Mouse (Mus musculus): ENCODE results near the gene Zfp664.
A peak's percentile ranks its signal among the peaks of the same experiment; 100 is the strongest.

Gene Zfp664

DNA sequence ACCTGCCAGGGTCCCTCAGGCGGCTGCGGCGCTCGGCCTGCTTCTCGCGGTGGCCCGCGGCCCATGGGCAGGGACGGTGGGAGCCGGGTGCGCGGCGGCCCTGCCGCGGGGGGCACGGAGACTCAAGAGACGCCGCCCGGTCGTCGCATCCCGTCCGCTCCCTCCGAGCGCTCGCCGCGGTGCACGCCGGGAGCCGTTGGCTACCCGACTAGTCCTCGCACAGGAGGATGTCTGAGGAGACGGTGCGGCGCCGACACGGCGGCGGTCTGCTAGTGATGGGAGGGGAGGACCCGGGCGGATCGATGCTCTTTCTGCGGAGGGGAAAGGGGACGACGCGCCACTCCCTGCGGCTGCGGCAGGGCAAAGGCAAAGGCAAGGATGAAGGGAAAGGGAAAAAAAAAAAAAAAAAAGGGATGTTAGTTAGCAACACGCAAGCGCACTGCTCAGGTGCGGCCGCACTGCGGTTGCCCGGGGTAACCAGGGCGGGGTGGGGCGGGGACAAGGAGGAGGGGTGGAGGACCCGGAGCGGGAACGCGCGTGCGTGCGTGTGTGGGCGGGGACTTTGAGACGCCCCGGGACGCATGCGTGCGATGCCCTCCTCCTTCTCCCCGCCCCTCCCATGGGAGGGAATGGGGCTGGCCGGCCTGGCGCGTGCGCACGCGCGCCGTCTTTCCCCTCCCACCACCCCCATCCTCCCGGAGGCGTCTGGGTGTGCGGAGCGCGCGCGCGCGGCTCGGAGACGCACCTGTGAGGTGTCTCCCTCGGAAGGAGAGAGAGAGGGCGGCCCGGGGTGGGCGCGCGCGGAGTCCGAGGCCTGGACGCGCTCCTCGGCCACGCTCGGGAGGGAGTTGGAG is at the start of gene Zfp664, which contains the start of gene Ccdc92:
TSS of gene Zfp664 (plus strand) at position 679 of the 854 bp plus-strand sequence.
TSS of gene Ccdc92 (minus strand) at position 412 of the 854 bp plus-strand sequence.
- peak; percentile 95 for DNase-seq

DNA sequence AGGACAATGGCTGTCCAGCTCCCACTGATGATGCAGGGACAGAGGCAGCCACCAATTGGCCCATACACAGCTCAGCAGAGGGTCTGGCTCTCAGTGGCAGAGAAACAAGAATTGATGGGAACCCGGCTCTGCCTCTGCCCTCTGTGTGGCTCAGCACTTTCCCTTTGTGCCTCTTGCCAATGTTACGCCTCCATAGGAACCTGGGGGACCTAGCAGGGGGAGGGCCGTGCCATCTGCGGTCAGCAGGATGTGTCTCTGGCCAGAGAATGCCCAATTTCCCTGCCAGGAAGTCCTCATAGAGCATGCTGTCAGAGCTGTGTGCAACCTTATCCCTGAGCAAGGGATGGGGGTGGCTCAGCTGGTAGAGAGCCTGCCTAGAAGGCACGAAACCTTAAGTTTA is 47.7 kb upstream of the Zfp664 start:
- DNase-seq: no peak

DNA sequence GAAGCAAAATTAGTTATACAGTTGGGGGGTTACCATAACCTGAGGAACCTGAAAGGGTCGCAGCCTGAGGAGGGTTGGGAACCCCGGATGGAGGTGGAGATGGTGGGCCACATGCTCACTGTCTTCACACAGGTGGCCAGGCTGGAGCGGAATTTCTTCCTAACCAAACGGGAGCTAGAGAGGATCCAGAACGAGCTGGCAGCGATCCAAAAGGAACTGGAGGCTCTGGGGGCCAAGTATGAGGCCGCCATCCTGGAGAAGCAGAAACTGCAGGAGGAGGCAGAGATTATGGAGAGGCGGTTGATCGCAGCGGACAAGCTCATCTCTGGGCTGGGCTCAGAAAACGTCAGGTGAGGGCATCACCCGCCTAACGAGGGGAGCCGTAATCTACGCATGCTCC is 45.4 kb upstream of the Zfp664 start:
- no peak for DNase-seq

DNA sequence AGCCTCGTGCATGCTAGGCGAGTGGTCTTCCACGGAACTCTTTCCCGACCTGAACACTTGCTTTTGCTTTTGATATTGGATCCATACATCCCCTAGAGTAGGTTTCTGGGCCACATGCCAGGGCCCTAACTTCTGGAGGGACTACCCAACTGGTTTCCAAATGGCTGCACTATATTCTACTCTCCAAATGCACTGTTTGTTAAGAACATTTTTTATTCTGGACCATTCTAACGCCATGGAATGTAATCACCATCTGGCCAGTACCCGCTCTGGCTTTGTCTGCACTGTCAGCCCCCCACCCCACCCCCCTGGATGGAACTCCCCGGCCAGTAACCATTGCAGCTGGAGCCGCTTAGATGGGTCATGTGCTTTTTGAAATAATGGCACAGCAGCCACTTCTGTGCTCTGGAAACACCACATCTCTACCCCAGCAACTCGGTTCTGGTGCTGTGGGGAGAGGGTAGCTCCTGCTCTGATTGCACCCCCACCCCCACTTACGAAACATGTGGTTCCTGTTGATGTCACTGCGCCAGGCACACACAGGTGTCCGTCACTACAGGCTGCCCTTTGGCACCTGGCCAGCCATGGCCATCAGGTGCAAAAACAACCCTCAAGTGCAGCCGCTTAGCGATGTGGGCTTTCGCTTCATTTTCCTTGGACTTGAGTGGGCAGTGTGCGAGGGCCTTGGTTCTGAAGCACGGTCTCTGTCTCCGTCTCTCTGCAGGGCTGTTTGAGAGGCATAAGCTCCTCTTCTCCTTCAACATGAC is 40.2 kb upstream of the Zfp664 start:
- no peak for DNase-seq

DNA sequence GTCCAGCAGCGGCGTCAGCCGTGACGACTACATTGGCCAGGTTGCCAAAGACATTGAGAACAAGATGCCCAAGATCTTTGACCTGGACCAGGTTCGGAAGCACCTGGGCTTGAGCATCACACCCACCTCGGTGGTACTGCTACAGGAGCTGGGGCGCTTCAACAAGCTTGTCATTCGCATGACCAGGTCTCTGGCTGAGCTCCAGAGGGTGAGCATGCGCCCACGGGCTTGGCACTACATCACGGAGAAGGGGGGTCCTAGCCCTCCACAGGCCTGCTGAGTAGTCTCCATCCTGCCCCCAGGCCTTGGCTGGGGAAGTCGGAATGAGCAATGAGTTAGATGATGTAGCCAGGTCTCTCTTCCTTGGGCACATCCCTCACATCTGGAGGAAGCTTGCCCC is 32.2 kb upstream of the Zfp664 start:
- DNase-seq: no peak

DNA sequence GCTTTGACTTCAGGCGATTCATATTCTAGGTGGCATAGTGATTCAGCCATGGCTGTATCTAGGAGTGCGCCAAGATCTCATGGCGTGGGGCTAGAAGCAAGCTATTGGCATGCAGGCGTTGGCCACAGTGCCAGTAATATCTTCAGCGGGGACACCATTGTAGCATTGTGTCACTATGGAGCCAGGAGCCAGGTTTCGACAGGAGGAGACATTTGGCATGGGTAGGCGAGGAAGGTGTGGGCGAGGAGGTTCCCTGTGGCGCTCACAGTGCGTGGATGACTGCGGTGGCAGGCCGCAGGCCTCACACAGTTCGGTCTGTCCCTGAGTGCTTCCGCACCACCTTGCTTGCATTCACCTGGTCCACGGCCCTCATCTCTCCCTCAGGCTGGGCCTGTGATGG is 27.3 kb upstream of the Zfp664 start:
- DNase-seq: no peak

DNA sequence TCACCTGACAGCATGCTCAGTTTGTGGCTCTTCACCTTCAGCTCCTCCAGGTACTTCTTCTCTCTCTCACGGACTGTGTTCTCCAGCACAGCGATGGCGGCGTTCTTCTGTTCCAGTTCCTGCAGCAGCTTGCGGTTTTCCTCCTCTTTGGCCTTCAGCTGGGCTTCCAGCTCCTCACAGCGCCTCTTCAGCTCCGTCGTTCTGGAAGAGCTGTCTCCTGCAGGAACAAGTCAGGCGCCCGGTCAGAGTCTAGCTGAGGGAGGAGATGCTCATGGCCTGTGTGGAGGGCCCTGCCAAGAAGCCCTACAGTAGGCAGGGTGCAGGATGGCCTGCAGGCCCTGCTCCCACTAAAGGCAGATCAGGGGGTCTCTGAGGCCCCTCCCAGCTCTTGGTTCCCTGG is 26.4 kb upstream of the Zfp664 start:
- DNase-seq: no peak

DNA sequence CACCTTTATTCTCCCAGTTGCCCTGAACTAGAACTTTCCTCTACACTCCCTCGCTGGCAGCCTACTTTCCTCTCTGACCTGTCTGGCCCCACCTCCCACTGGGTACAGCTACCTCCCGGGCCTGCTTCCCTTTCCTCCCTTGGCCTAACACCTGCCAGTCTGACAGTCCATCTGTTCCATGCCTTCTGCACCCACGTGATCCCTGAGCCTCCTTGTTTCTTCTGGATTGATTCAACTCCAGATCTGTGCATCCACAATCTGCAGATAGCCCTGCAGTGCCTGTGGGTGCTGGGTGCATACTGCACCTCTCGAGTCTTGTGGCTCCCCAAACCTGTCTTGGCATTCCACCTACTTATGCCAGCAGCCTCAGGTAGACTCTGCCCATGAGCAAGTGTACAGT is 25.9 kb upstream of the Zfp664 start:
- peak; percentile 45 for DNase-seq

DNA sequence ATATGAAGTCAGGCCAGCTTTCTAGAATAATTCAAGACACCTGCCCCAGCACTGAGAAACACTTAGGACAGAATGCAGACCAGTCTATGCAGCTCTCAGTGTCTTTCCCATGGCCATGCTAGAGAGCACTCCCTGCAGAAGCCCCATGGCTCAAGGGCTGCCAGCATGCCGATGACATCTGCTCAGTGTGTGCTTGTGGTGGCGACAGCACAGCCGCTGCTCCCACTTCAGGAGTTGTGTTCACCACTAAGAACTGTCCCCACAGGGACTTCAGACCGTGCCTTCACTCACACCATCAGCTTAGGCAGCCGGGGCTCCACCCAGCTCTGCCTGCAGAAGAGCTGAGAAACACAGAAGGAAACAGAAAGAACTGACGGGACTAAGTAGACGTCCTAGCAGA is 22.3 kb upstream of the Zfp664 start:
- DNase-seq: no peak

DNA sequence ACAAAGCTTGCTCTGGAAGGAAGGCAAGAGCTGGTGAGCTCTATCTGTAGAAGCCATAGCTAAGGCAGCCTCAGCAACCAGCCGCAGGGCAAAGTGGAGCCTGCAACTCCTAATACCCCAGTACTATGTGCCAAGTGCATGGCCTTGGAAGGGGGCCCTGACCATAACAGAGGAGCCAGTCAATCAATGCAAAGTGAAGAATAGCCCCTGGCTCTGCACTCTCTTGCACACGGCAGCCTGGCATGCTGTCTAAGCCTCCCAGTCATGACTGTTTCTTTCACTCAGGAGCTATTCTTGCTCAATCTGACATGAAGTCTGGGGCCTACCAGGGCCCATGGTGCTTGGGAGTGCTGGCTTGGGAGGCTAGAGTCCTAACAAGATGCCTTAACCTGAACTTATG is 21.8 kb upstream of the Zfp664 start:
- no peak for DNase-seq

DNA sequence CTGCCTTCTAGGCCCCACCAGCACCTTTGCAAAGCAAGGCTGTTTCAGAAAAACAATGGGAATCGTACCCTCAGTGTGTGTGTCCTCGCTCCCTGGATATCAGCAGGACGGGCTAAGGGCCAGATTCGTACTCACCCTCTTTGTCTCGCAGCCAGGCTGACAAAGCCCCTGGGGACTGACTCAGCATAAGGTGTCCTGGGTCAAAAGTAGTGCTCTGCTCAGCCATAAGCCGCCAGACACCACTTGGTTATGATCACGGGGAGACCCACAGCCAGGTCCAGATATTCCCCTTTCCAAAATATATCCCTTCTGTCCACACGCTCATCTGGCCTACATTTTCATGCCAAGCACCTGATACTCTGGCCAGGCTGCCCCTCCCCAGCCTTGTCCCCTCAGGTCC is 19.1 kb upstream of the Zfp664 start:
- no peak for DNase-seq

DNA sequence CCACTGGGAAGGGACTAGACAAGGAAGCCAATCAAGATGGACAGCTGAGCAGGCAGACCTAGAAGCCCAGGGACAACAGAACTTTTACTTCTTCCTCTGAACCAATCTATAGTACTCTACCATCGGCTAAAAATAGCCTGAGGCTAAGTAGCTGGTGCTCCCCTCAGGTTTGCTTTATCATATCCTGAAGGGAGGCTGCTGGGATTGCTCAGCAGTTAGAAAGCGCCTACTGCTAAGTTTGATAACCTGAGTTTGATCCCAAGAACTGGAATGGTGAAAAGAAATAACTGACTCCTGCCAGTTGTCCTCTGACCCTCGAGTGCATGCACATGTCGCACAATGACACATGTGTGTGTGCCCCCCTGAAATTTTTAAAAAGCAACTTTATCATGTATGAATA is 17.6 kb upstream of the Zfp664 start:
- DNase-seq: no peak

DNA sequence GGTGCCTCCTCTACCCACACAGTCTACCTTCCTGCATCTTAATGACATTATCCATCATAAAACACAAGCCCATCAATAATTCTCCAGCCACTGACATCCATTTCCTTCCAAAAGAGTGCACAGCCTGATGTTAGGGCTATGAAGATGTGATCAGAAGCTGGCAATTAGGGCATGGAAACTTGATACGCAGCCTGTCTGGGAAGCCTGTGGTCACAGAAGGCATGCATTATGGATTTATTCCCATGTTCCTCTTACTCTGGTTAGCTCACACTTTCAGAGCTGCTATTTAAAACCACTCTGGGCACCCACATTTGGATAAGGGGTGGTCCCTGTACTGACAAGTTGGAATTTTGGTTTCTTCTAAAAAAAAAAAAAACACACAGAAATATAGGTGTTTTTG is 15.5 kb upstream of the Zfp664 start:
- DNase-seq: no peak

DNA sequence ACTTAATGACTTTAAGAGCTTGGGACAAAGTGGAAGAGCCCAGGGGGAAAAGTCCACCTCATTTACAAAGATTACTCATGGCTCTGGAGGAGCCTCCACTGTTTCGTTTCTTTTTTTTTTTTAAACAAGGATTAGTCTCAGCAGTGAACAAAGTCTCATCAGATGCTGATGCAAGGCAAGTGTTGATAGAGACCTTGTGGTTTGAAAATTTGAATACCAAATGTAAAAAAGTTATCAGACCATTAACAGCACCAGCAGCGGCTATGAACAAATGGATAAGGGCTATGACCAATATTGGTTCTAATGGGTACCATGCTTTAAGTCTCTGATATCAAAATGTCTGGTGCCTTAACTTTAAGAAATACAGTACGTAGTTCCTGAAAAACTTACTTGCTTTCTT is 13.5 kb upstream of the Zfp664 start:
- no peak for DNase-seq

DNA sequence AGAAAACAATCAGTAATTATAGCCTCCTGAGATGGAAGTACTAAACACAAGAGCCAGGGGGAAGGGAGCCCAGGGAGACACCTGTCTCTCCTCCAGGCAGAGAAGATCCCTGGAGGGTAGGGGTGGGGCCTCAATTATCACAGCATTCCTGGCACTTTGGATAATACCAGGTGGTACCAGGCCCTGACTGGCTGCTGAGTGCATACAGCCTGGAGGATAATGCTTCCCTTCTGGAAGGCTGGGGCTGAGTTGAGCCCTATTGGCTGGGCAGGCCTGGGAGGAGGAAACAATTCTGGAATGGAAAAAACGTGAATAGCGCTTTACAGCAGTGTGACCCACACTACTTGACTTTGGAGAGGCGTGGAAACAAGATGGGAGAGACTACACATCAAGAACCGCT is 10.9 kb upstream of the Zfp664 start:
- DNase-seq: no peak

DNA sequence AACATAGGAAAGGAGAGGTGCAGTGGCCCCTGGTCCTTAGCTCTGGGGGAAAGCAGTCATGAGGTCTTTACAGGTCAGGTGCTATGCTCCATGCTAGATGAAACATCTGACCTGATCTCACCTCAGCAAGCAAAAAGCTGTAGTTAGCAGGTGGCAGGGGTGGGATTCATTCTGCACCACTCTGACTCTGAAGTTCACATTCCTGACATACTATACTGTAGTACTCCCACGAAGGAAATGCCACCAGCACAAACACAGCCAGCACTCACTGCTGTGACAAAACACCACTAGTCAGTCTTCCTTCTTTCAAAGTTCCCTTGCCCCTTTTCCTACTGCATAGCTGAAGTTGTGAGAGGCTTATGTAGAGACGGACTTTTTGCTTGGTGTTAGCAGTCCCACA is 10.2 kb upstream of the Zfp664 start:
- DNase-seq: no peak

DNA sequence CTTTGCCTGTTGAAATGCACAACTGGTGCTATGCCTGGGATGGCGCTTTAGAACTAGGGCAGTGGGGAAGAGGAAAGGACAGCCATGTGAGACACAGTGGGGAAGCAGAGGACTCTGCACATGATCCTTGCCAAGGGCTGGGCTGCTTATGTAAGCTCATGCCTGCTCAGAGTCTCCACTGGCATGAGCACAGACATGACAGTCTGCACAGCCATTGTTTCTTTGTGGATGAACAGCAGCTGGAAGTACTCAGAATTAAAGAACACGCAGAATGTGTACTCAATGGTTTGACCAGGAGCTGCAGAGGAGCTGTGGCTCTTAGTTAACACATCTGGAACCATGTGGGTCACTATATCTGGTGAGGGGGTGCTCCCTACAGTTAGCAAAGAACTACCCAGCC is 9.4 kb upstream of the Zfp664 start:
- no peak for DNase-seq

DNA sequence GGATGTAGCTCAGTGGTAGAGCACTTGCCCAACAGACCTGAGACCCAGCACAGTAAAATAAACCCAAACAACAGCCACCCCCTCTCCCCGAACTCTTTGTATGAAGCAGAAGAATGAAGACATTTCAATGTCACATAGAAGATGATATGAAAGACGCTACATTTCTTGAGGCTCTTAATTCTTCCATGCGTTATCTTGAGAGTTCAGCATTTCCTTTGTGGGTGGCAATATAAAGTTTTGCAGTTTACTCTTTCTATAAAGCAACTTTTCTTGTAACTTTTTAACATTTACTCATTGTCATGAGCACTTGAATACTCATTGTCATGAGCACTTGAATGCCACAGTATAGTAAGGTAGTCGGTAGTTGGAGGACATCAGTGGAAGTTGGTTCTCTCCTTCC is 8.3 kb upstream of the Zfp664 start:
- DNase-seq: no peak

DNA sequence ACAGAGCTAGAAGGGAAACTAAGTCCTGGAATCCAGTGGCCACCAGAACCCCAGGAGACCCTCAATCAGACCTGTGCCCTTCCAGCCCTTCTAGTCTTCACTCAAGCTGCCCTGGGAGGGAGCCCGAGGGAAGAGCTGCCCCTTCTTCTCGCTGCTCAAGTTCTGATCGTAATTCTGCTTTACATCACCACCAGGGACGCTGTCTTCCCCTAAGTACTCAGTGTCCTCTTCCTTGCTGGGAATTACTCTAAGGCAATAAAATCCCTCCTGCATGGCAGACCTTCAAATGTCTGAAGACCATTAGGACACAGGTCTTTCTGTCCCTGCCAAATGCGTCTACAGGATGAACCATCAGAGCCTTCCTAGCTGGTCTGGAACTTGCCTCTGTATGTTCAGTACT is 2.5 kb upstream of the Zfp664 start:
- no peak for DNase-seq

DNA sequence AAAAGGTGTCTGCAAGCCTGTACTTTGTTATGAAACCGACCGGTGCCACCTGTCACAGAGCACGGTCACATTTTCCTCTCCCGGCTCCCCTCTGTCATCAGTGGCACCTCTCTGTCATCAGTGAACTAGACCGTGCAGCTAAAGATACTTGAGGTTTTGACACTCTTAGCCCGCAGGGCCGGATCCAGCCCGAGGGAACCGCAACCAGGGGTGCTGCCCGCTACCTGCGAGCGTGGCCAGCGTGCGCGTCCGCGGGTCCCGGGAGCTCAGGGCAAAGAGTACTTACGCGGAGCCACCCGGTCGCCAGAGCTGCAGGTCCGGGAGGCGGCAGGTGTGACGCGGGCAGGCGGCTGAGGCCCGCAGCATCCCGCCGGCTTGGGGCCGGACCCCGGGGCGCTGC is 1.0 kb upstream of the Zfp664 start:
- DNase-seq: peak; percentile 47

DNA sequence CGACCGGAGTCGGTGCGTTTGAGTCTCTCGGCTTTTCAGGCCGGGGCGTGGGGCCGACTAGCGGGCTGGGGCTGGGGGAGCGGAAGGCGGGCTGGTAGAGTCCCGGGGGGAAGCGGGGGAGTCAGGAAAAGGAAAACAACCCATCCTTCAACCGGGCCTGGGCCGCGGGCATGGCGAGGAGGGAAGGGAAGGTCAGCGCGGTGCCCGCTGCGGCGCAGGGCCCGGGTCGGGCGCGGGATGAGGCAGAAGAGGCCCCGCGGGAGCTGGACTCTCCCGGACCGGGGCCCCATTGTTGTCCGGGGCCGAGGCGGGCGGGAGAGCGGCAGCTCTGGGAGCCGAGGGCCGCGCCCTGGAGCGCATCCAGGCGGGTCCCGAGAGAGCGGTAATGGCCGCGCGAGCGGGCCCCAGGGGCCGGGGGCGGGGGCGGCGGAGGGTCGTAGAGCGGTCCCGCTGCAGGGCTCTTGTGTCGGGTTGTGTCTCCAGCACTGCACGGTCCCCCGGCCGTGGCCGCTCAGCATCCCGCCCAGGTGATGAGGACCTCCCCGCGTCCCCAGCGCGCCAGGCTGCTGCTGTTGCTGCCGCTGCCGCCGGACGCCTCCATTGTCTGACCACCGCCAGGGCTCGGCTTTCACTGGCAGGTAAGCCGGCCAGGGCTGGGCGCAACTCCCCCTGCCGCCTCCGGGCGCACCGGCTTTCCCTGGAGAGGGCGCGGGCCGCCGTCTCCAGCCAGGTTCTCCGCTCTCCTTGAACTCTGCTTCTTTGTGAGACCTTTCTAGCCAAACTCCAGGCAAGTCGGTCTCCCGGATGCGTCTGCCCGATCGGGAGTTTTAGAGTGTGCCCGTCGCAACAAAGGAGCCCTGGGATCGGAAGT is 615 bp downstream of the Zfp664 start:
- DNase-seq: peak; percentile 38

DNA sequence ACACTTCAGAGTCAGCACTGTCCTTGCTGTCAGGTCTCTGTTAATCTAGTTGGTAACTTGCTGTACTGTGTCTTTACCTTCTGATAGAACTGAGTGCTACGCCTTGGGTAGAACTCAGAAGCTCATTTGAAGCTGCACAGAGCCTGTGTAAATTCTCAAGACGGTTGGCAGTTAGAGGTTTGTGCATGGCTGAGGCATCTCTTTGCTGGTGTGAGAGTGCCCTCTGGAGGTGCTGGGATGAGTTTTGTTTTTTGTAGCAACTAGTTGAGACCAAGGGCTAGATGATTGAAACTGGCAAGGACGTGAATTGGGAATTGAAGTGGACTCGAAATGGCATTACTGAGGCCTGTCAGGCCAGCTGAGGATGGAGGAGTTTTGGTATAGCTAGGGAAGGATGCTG is 6.5 kb downstream of the Zfp664 start:
- DNase-seq: peak; percentile 63

DNA sequence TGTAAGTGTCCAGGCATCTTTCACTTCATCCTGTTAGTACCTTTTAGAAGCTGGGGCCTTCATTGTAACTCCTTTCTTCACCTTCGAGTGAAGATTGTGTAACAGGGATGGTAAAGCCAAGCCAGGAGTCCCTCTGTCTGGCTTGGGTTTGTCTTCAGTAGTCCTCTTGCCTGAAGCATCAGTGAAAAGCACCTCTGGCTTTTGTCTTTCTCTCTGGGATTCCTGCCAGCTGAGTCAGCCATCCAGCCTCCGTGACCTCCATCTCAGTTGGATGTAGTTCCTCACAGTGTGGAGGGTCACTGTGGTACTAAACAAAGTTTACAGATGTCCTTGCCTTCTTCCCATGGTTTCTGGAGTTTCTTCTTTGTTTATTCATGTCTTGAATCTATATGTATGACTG is 9.5 kb downstream of the Zfp664 start:
- no peak for DNase-seq

Data from right cerebral cortex, postnatal 25 days (tissue).